Mouse (Mus musculus): Measurements from ENCODE around the gene Qser1.

- no peak for TF ChIP-seq POLR2A (IDR thresholded peaks at IDR 0.05; ENCODE audit: control insufficient read depth, extremely low read depth, insufficient read depth, low read length, poor library complexity)
- TF ChIP-seq CTCF (IDR thresholded peaks at IDR 0.05; ENCODE audit: borderline replicate concordance, control insufficient read depth, extremely low read depth, insufficient read depth, low read length, poor library complexity), result no peak
Observed at GRCm38 (mm10) chr2:104743971-104744370, 72.6 kb downstream of the Qser1 start.
